Mouse (Mus musculus): ENCODE measurements around the gene Ppp1r14d. TPM values are rescaled to one million over a fixed set of nuclear protein-coding genes. Genes with fewer than 3 reads are reported as not detected.

Ppp1r14d gene
- polyA plus RNA-seq, 1 experiment from 2014 or later, result 1.00 TPM

DNA sequence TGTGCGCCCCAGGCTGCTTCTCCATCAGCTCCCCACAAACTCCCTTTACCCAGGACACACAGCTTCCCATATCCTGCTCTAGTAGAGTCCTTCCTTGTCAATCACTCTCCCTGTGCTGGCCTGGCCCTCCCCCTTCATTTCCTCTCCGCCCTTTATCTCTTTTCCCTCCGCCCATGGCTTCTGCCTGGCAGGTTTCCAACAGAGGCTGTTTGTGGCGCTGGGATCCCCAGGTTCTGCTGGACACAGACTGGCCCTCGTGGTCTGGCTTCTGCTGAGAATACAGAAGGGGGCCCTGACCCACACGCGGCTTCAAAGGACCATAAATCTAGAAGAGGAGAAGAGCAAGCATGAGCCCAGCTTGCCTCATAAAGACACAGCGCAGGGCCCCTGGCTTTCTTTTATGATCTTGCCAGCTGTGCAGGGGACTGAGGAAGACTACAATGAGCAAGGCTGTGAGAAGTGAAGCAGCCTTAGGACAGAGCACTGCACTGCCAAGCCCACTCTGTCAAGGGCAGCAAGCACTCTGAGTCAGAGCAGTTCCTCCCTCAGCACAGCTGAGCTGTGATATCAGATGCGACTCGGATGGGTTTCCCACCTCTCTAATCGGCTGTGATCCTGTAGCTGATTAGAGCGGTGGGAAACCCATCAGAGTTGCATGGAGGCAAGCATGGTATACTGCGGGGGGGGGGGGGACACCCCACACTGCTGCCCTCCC, 56.7 kb downstream of the Ppp1r14d start:
- peak; percentile 34; the same call in 1 of the 2 replicates for ATAC-seq (ENCODE audit: insufficient number of reproducible peaks, insufficient read depth, low FRiP score, low read depth)
- 0 out of 2 replicates have a peak overlapping the region, but pooled peaks have one; percentile 21 for H3K27ac ChIP-seq (ENCODE audit: low read length)
- 17% methylated on average over 13 of the region's 13 CpGs for WGBS

DNA sequence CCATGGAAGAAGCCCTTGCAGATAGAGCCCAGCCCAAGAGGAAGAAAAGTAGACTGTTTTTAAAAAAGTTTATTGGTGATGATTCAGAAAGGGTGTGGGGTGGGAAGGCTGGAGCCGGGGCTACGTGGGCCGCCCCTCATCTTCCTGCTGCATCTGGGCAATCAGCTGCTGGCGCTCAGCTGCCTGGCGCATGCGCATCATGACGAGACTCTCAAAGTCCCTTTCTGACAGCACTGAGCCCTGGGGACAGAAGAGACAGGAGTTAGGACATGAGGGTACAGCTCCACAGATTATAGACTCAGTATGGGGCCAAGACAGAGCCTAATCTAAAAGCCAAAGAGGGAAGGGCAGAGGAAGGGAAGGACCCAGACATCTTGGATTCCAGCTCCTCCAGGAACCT, 57.3 kb downstream of the Ppp1r14d start:
- no peak for ATAC-seq (ENCODE audit: insufficient number of reproducible peaks, insufficient read depth, low FRiP score, low read depth)
- H3K4me2 ChIP-seq (replicated peaks; ENCODE audit: low read depth, low read length), result no peak overlapping the region
- H3K27ac ChIP-seq (ENCODE audit: low read length), result no peak overlapping the region
- H3K27me3 ChIP-seq (ENCODE audit: control insufficient read depth, insufficient read depth, low read length), result no peaks in the 10 kb centered on the region
- WGBS, result 91% methylated on average over 7 of the region's 7 CpGs
- no peak overlapping the region for H3K9ac ChIP-seq (replicated peaks; ENCODE audit: low read depth, low read length)
- no peak overlapping the region for H3K4me3 ChIP-seq (ENCODE audit: low read depth, low read length)
- H3K9me3 ChIP-seq (ENCODE audit: control insufficient read depth, low read depth, low read length), result no peaks in the 10 kb centered on the region
- H3K36me3 ChIP-seq (ENCODE audit: control insufficient read depth, insufficient read depth, low read length), result peaks cover 4% of the 10 kb centered on the region; the same call in 1 of the 2 replicates
- peaks cover 15% of the 10 kb centered on the region for H3K4me1 ChIP-seq (ENCODE audit: control insufficient read depth, insufficient read depth, low read length)

More for the DNA sequence above, 56.7 kb downstream of the Ppp1r14d start:
- Histone ChIP-seq H3K4me3 (ENCODE audit: low read depth, low read length) (no peak overlapping the region), H3K9me3 (ENCODE audit: control insufficient read depth, low read depth, low read length) (no peaks in the 10 kb centered on the region), H3K4me1 (ENCODE audit: control insufficient read depth, insufficient read depth, low read length) (peaks cover 15% of the 10 kb centered on the region), H3K27me3 (ENCODE audit: control insufficient read depth, insufficient read depth, low read length) (no peaks in the 10 kb centered on the region), H3K9ac (replicated peaks; ENCODE audit: low read depth, low read length) (no peak overlapping the region), H3K4me2 (replicated peaks; ENCODE audit: low read depth, low read length) (no peak overlapping the region), H3K36me3 (ENCODE audit: control insufficient read depth, insufficient read depth, low read length) (peaks cover 4% of the 10 kb centered on the region; the same call in 1 of the 2 replicates)

DNA sequence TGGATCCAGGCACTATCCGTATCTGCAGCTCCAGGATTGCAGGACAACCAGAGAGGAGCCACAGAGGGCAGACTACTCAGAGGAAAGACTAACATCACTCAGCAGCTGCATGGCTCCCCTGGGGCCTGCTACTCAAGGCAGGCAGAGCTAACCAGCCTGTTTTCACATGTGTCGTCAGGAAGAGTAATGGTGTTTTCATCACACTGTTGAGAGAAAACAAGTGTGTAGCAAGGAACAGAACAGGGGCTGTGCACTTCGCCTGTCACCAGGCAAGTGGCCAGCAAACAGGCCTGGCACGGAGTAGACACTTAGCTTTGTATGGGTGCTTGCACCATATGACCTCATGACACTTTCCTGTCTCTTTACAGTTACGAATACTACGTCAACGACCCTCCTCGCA, 58.1 kb downstream of the Ppp1r14d start:
- H3K4me2 ChIP-seq (replicated peaks; ENCODE audit: low read depth, low read length), result no peak overlapping the region
- no peak overlapping the region for H3K27ac ChIP-seq (ENCODE audit: low read length)
- H3K4me1 ChIP-seq (ENCODE audit: control insufficient read depth, insufficient read depth, low read length), result peaks cover 15% of the 10 kb centered on the region
- no peak for ATAC-seq (ENCODE audit: insufficient number of reproducible peaks, insufficient read depth, low FRiP score, low read depth)
- H3K9me3 ChIP-seq (ENCODE audit: control insufficient read depth, low read depth, low read length), result no peaks in the 10 kb centered on the region
- H3K9ac ChIP-seq (replicated peaks; ENCODE audit: low read depth, low read length), result no peak overlapping the region
- no peak overlapping the region for H3K4me3 ChIP-seq (ENCODE audit: low read depth, low read length)
- no peaks in the 10 kb centered on the region for H3K27me3 ChIP-seq (ENCODE audit: control insufficient read depth, insufficient read depth, low read length)
- no peaks in the 10 kb centered on the region; the same call in 1 of the 2 replicates for H3K36me3 ChIP-seq (ENCODE audit: control insufficient read depth, insufficient read depth, low read length)
- WGBS, result 56% methylated on average over 8 of the region's 8 CpGs

DNA sequence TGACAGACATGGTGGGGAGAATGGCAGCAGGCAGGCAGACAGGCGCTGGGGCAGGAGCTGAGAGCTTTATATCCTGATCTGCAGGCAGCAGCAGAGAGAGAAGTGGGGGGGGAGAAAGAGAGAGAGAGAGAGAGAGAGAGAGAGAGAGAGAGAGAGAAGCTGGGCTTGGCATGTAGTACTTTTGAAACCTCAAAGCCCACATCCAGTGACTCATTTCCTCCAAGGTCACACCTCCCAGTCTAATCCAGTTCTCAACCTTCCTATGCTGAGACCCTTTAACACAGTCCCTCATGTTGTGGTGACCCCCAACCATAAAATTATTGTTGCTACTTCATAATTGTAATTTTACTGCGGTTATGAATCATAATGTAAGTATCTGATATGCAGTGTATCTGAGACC, 59.4 kb downstream of the Ppp1r14d start:
- no peaks in the 10 kb centered on the region; the same call in 1 of the 2 replicates for H3K36me3 ChIP-seq (ENCODE audit: control insufficient read depth, insufficient read depth, low read length)
- H3K4me2 ChIP-seq (replicated peaks; ENCODE audit: low read depth, low read length), result no peak overlapping the region
- H3K4me1 ChIP-seq (ENCODE audit: control insufficient read depth, insufficient read depth, low read length), result peaks cover 15% of the 10 kb centered on the region
- H3K9me3 ChIP-seq (ENCODE audit: control insufficient read depth, low read depth, low read length), result no peaks in the 10 kb centered on the region
- H3K4me3 ChIP-seq (ENCODE audit: low read depth, low read length), result no peak overlapping the region
- H3K27ac ChIP-seq (ENCODE audit: low read length), result no peak overlapping the region
- no peak for ATAC-seq (ENCODE audit: insufficient number of reproducible peaks, insufficient read depth, low FRiP score, low read depth)
- H3K9ac ChIP-seq (replicated peaks; ENCODE audit: low read depth, low read length), result no peak overlapping the region
- 91% methylated on average over 2 of the region's 2 CpGs for WGBS
- no peaks in the 10 kb centered on the region for H3K27me3 ChIP-seq (ENCODE audit: control insufficient read depth, insufficient read depth, low read length)

Other genes with a start within 250 kb of the Ppp1r14d start
- 22.4 and 23.5 TPM in 2 replicates for gene Ccdc32, start 200.5 kb downstream of the Ppp1r14d start, polyA plus RNA-seq (2014; fragmentation: Nextera tagmentation; extraction: Ambion mirVana)
- gene Rpusd2, start 195.1 kb downstream of the Ppp1r14d start, polyA plus RNA-seq (2014; fragmentation: Nextera tagmentation; extraction: Ambion mirVana), result 3.0 and 4.1 TPM in 2 replicates
- gene Knl1, start 182.8 kb downstream of the Ppp1r14d start, polyA plus RNA-seq (2014; fragmentation: Nextera tagmentation; extraction: Ambion mirVana), result 47.6 and 54.4 TPM in 2 replicates
- 41.7 and 43.9 TPM in 2 replicates for gene Rad51, start 117.1 kb downstream of the Ppp1r14d start, polyA plus RNA-seq (2014; fragmentation: Nextera tagmentation; extraction: Ambion mirVana)
- gene Rmdn3, start 72.9 kb downstream of the Ppp1r14d start, polyA plus RNA-seq (2014; fragmentation: Nextera tagmentation; extraction: Ambion mirVana), result 34.9 and 35.2 TPM in 2 replicates
- gene Gchfr, start 62.1 kb downstream of the Ppp1r14d start, polyA plus RNA-seq (2014; fragmentation: Nextera tagmentation; extraction: Ambion mirVana), result 2.7 and 2.9 TPM in 2 replicates
- gene Gm14137, start 55.4 kb downstream of the Ppp1r14d start, polyA plus RNA-seq (2014; fragmentation: Nextera tagmentation; extraction: Ambion mirVana), result 0.27 and 0.30 TPM in 2 replicates
- gene Zfyve19, start 21.3 kb downstream of the Ppp1r14d start, polyA plus RNA-seq (2014; fragmentation: Nextera tagmentation; extraction: Ambion mirVana), result 44.3 and 44.4 TPM in 2 replicates
- 18.3 and 19.1 TPM in 2 replicates for gene Dnajc17, start 21.1 kb downstream of the Ppp1r14d start, polyA plus RNA-seq (2014; fragmentation: Nextera tagmentation; extraction: Ambion mirVana)
- gene Spint1, start 7.5 kb upstream of the Ppp1r14d start, polyA plus RNA-seq (2014; fragmentation: Nextera tagmentation; extraction: Ambion mirVana), result 51.9 and 55.9 TPM in 2 replicates
- gene Rhov, start 41.4 kb upstream of the Ppp1r14d start, polyA plus RNA-seq (2014; fragmentation: Nextera tagmentation; extraction: Ambion mirVana), result 6.0 and 8.6 TPM in 2 replicates
- 10.9 and 12.8 TPM in 2 replicates for gene Vps18, start 58.8 kb upstream of the Ppp1r14d start, polyA plus RNA-seq (2014; fragmentation: Nextera tagmentation; extraction: Ambion mirVana)
- gene Dll4, start 95.9 kb upstream of the Ppp1r14d start, polyA plus RNA-seq (2014; fragmentation: Nextera tagmentation; extraction: Ambion mirVana), result 5.6 and 6.9 TPM in 2 replicates
- 0.20 TPM in 2 replicates for gene Chac1, start 121.3 kb upstream of the Ppp1r14d start, polyA plus RNA-seq (2014; fragmentation: Nextera tagmentation; extraction: Ambion mirVana)
- 8.0 and 8.1 TPM in 2 replicates for gene Ino80, start 247.8 kb upstream of the Ppp1r14d start, polyA plus RNA-seq (2014; fragmentation: Nextera tagmentation; extraction: Ambion mirVana)